Mouse (Mus musculus) kidney, adult 2 months (tissue): ENCODE data around the gene Cped1. TPM values are rescaled to one million over a fixed set of nuclear protein-coding genes. Genes with fewer than 3 reads are reported as not detected.

Source experiments
- DNase-seq: peaks from one replicate; pipeline ENCODE4 v3.0.0; 2021
- H3K27ac ChIP-seq: fragments of 200-500 bp; 2 replicates; pipeline ENCODE4 v1.5.1; 2012; ENCODE audit warnings: low read depth, low read length, control low read depth, inconsistent platforms; ENCODE audit not compliant: insufficient read depth
- H3K27me3 ChIP-seq: fragments of 200-500 bp; replicated peaks from 2 replicates; pipeline ENCODE4 v1.6.1; 2012; ENCODE audit warnings: mild to moderate bottlenecking, moderate library complexity, low read length, inconsistent platforms; ENCODE audit not compliant: control insufficient read depth, insufficient read depth
- H3K36me3 ChIP-seq: fragments of 200-500 bp; 2 replicates; pipeline ENCODE4 v1.6.1; 2012; ENCODE audit warnings: mild to moderate bottlenecking, moderate library complexity, low read length, inconsistent platforms; ENCODE audit not compliant: control insufficient read depth, insufficient read depth
- H3K4me1 ChIP-seq: fragments of 200-500 bp; 2 replicates; pipeline ENCODE4 v1.6.1; 2011; ENCODE audit warnings: low read length; ENCODE audit not compliant: control insufficient read depth, insufficient read depth
- H3K4me3 ChIP-seq: fragments of 200-500 bp; 2 replicates; pipeline ENCODE4 v1.5.1; 2011; ENCODE audit warnings: mild to moderate bottlenecking, low read depth, low read length, control low read depth; ENCODE audit not compliant: insufficient read depth
- CTCF ChIP-seq: fragments of 200-500 bp; conservative IDR thresholded peaks from 2 replicates; pipeline ENCODE4 v1.5.1; 2011; ENCODE audit warnings: low read depth, mild to moderate bottlenecking, control low read depth, low read length, moderate library complexity, mixed read lengths; ENCODE audit not compliant: insufficient read depth, insufficient read length
- POLR2A ChIP-seq: fragments of 200-500 bp; IDR thresholded peaks from one replicate; pipeline ENCODE4 v1.6.1; 2011; ENCODE audit warnings: low read depth, low read length, control low read depth
- WGBS: fragments of 180-500 bp; shearing (Covaris S2); methylation state at CpG from one replicate; pipeline ENCODE4 v1.1.7; 2018; 5-methylcytosine and 5-hydroxymethylcytosine counted together
- polyA plus RNA-seq: library from polyadenylated mRNA; depleted of rRNA; stranded (reverse); fragments of >200 nt; gene quantifications from 2 replicates; pipeline ENCODE4 v1.2.3, GENCODE M21; 2012

Gene Cped1
- polyA plus RNA-seq, 1 experiment = 6.2 TPM

- H3K27me3 ChIP-seq = no peaks in the 10 kb centered on the region; the same call in 1 of the 2 replicates
- DNase-seq = no peak
- 73% methylated on average over 5 of the region's 5 CpGs for WGBS
- no peak for TF ChIP-seq CTCF
- no peak for TF ChIP-seq POLR2A
- peak overlapping the region; percentile 5; the same call in 1 of the 2 replicates for H3K4me3 ChIP-seq
- H3K4me1 ChIP-seq = peaks cover 4% of the 10 kb centered on the region; the same call in 1 of the 2 replicates
- H3K27ac ChIP-seq = no peak overlapping the region
- H3K36me3 ChIP-seq = no peaks in the 10 kb centered on the region
Observed at GRCm38 (mm10) chr6:21988296-21988695, 2.6 kb downstream of the Cped1 start.

DNA sequence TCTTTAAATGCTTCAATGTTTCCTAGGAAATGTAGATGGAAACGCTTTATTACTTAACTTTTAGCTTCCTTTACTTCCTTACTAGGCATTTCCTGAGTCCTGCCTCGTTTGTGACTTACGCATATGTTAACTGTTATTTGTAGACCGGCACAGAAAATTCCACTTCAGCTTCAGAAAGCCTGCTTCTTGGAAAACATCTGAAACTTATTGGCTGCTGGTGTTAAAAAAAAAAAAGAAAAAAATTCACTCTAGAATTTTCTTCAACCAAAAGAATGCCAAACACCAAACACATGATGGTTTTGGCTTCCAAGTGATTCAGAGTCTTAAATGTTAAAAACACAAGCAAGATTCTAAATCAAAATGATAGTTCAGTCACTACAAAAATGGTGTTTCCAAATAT lies 3.4 kb downstream of the Cped1 start:
- no peak overlapping the region for H3K27ac ChIP-seq
- H3K4me3 ChIP-seq = no peak overlapping the region
- H3K36me3 ChIP-seq = no peaks in the 10 kb centered on the region
- peaks cover 4% of the 10 kb centered on the region; the same call in 1 of the 2 replicates for H3K4me1 ChIP-seq
- WGBS = 33% methylated on average over 4 of the region's 4 CpGs
- DNase-seq = no peak
- H3K27me3 ChIP-seq = no peaks in the 10 kb centered on the region; the same call in 1 of the 2 replicates
- no peak for TF ChIP-seq CTCF
- TF ChIP-seq POLR2A = no peak

DNA sequence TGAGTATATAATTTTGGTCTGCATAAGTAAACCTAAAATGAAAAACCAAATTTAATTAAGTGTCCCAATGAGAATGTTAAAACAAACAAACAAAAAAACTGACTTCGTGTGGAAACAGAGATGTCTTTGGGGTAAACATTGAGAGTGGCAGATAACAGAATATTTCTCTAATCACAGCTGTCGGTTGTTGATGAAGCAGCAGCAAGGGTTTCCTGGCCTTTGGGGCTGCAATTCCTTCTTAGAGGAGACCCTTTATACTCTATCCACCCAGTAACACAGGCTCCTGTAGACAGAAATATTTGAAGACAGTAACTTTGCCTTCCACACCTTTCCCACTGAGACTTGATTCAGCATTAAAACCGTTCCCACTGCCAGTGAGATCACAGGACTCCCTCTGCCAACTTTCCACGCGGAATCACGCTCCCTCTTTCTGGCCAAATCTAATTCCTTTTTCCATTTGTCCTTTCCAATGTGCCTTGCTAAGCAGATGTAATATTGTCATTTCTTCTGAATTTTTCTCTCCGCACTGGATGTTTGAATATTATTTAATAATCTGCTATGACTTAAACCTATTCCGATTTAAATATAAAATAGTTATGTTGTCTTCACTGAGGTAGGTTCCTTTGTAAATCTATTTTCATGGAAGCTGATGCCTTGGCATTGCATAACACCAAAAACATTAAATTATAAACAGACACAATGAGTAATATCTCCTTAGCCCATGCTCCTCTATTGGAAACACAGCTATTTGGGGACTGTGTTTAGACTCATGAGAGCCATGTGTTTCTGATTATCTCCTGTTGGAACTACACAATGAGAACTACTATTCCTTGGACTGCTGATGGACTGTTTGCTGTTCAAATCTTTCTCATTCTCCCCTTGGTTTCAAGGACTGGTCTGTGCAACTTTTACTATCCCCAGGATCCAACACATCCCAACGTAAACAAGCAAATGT lies 4.7 kb downstream of the Cped1 start:
- H3K4me3 ChIP-seq = no peak overlapping the region
- DNase-seq = no peak
- WGBS = 55% methylated on average over 9 of the region's 9 CpGs
- H3K36me3 ChIP-seq = no peaks in the 10 kb centered on the region
- no peak for TF ChIP-seq POLR2A
- TF ChIP-seq CTCF = no peak
- no peak overlapping the region for H3K27ac ChIP-seq
- H3K27me3 ChIP-seq = no peaks in the 10 kb centered on the region; the same call in 1 of the 2 replicates
- H3K4me1 ChIP-seq = no peaks in the 10 kb centered on the region

DNA sequence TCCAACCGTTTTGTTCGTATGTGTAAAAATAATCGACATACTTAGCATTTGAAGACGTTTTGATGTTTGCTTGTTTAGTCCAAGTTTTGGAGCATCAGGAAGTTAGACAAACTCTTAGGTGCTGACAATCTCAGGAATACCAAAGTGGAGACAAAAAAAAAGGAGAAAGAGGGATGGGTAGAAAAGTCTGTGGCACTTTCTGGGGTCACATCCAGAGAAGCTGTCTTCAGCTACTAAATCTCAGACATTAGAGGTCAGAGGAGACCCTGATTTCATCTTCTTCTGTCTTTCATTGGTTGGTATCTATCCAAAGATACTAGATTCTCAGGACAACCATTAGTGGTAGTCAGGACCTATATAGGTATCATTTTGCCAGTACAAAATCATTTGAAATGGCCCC lies 5.4 kb downstream of the Cped1 start:
- H3K4me1 ChIP-seq = no peaks in the 10 kb centered on the region
- no peak for TF ChIP-seq CTCF
- TF ChIP-seq POLR2A = no peak
- 52% methylated on average over 4 of the region's 4 CpGs for WGBS
- no peak for DNase-seq
- H3K27ac ChIP-seq = no peak overlapping the region
- H3K4me3 ChIP-seq = no peak overlapping the region
- H3K36me3 ChIP-seq = no peaks in the 10 kb centered on the region
- no peaks in the 10 kb centered on the region; the same call in 1 of the 2 replicates for H3K27me3 ChIP-seq

- Histone ChIP-seq H3K27me3 (no peaks in the 10 kb centered on the region), H3K36me3 (no peaks in the 10 kb centered on the region), H3K4me3 (no peak overlapping the region), H3K4me1 (no peaks in the 10 kb centered on the region), H3K27ac (no peak overlapping the region)
- TF ChIP-seq CTCF (no peak), POLR2A (no peak)
- WGBS = 57% methylated on average over 2 of the region's 2 CpGs
- DNase-seq = no peak
Observed at GRCm38 (mm10) chr6:21993070-21993469, 7.4 kb downstream of the Cped1 start.

DNA sequence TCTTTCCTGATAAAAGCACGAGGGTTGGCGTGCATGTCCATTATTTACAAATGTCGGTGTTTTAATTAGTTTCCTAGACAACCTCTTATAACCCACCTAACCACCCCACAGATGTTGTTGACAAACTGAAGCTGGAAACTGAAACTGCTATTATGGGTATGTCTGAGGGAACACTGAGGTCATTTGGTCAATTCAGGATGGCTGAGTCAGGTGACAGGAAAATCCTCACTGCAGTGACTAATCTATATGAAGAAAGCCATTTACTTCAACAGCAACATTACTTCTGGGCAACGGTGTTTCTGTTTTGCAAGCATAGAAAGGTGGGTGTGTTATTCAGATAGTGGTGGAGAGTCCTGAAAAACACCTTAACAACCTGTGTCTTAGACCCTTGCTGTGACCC lies 12.4 kb downstream of the Cped1 start:
- H3K4me3 ChIP-seq = no peak overlapping the region
- no peaks in the 10 kb centered on the region for H3K36me3 ChIP-seq
- H3K27me3 ChIP-seq = no peaks in the 10 kb centered on the region
- 0 out of 2 replicates have a peak, but pooled peaks cover 2% of the 10 kb centered on the region for H3K4me1 ChIP-seq
- TF ChIP-seq POLR2A (no peak), CTCF (no peak)
- 46% methylated on average over 4 of the region's 4 CpGs for WGBS
- DNase-seq = no peak
- peak overlapping the region; percentile 63; the same call in 1 of the 2 replicates for H3K27ac ChIP-seq

DNA sequence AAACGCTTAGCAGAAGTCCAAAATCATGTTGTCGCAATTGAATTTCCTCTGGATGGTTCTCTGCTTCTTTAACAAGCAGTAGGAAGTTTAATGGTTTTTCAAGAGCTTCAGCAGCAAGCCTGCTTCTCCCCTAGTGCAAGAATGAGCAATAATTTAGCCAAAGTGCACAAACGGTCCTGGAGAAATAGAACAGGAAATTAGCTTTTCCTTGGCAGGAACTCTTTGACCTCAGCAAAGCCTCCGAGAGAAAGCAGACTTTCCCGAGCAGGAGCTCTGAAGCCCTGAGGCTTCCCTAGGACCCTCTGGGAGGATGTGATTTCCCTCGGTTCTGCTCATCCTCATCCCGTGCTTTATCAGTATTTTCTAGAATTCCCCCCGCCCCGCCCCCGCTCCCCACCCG lies 13.3 kb downstream of the Cped1 start:
- no peak for TF ChIP-seq CTCF
- no peak overlapping the region for H3K4me3 ChIP-seq

More for the DNA sequence above, 13.3 kb downstream of the Cped1 start:
- WGBS = 14% methylated on average over 11 of the region's 11 CpGs
- Histone ChIP-seq H3K27ac (no peak overlapping the region; the same call in 1 of the 2 replicates), H3K36me3 (no peaks in the 10 kb centered on the region), H3K4me1 (0 out of 2 replicates have a peak, but pooled peaks cover 2% of the 10 kb centered on the region), H3K27me3 (no peaks in the 10 kb centered on the region)
- DNase-seq = peak; percentile 51
